Mouse (Mus musculus) G1E-ER4 (cell line): Measurements from ENCODE around the gene Rasgrf1. TPM values are rescaled to one million over a fixed set of nuclear protein-coding genes. Genes with fewer than 3 reads are reported as not detected.

Experiments
- GATA1 ChIP-seq: IDR thresholded peaks from one replicate; pipeline ENCODE4 v1.8.0; 2012; ENCODE audit warnings: low read length, inconsistent platforms
- polyA plus RNA-seq: library from polyadenylated mRNA; stranded (reverse); fragments of >175 nt; gene quantifications from 2 replicates; pipeline ENCODE4 v1.2.3, GENCODE M21; 2012

Gene Rasgrf1
- polyA plus RNA-seq, 1 experiment: not detected

GRCm38 (mm10) chr9:90035794-90036193 is 126.1 kb downstream of the Rasgrf1 start:
- TF ChIP-seq GATA1: no peak

- no peak for TF ChIP-seq GATA1
Measured at GRCm38 (mm10) chr9:90036313-90036712, 126.6 kb downstream of the Rasgrf1 start.

GRCm38 (mm10) chr9:90038535-90038934 is 128.8 kb downstream of the Rasgrf1 start:
- TF ChIP-seq GATA1: no peak

GRCm38 (mm10) chr9:90040916-90041315 is 131.2 kb downstream of the Rasgrf1 start:
- TF ChIP-seq GATA1: no peak

- TF ChIP-seq GATA1: no peak
Measured at GRCm38 (mm10) chr9:90041556-90041955, 131.8 kb downstream of the Rasgrf1 start.

- TF ChIP-seq GATA1: no peak
Measured at GRCm38 (mm10) chr9:90045191-90045590, 135.5 kb downstream of the Rasgrf1 start.

- no peak for TF ChIP-seq GATA1
Measured at GRCm38 (mm10) chr9:90047937-90048627, 138.4 kb downstream of the Rasgrf1 start.

GRCm38 (mm10) chr9:90053852-90054251 is 144.1 kb downstream of the Rasgrf1 start, which contains the start of gene Ctsh:
Gene Ctsh (plus strand): TSS chr9:90054152.
- no peak for TF ChIP-seq GATA1

- no peak for TF ChIP-seq GATA1
Measured at GRCm38 (mm10) chr9:90054371-90055145, 144.8 kb downstream of the Rasgrf1 start.

GRCm38 (mm10) chr9:90055409-90055808 is 145.7 kb downstream of the Rasgrf1 start:
- no peak for TF ChIP-seq GATA1

- TF ChIP-seq GATA1: no peak
Measured at GRCm38 (mm10) chr9:90055911-90056310, 146.2 kb downstream of the Rasgrf1 start.

GRCm38 (mm10) chr9:90056716-90057115 is 147.0 kb downstream of the Rasgrf1 start:
- TF ChIP-seq GATA1: no peak

- no peak for TF ChIP-seq GATA1
Measured at GRCm38 (mm10) chr9:90059828-90060573, 150.3 kb downstream of the Rasgrf1 start.

- TF ChIP-seq GATA1: no peak
Measured at GRCm38 (mm10) chr9:90060574-90060875, 150.8 kb downstream of the Rasgrf1 start.

GRCm38 (mm10) chr9:90067341-90067740 is 157.6 kb downstream of the Rasgrf1 start:
- no peak for TF ChIP-seq GATA1

GRCm38 (mm10) chr9:90068786-90069185 is 159.1 kb downstream of the Rasgrf1 start:
- no peak for TF ChIP-seq GATA1
